Mouse (Mus musculus): ENCODE measurements at regions not wholly inside any gene's neighbourhood (a gene's known extent, or its start where the extent isn't known, plus 50 kb on each side); places are given as distances from the start of the nearest gene placed in this dataset.

DNA sequence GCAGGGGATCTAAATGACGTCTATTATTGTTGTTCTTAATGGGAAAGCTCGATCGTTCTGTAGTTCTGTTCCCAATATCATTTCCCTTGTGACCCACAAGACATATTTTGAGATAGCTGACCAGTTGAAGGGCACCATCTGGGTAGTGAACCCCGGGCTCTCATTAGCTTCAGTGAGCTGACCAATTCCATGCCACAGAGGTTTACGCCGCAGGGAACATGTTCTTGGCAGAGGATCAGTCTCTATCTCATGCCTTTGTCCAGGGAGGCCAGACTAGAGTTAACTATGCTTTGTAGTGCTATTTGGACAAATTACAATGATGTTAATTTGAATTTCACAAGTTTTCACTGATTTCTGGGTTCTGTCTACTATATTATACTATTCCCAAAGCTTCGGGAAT, 117.1 kb downstream of the Tbx4 start:
- ATAC-seq (no peak), DNase-seq (ENCODE audit: low spot score) (no peak)
- no peaks in the 10 kb centered on the region for H3K36me3 ChIP-seq (ENCODE audit: insufficient read depth, low read length)
- no peak overlapping the region for H3K4me2 ChIP-seq (replicated peaks; ENCODE audit: low read depth, low read length)
- no peak overlapping the region for H3K9ac ChIP-seq (replicated peaks; ENCODE audit: low read depth)
- TF ChIP-seq CTCF (IDR thresholded peaks at IDR 0.05): no peak
- TF ChIP-seq EP300 (IDR thresholded peaks at IDR 0.05): no peak
- H3K9me3 ChIP-seq (ENCODE audit: low read length): no peaks in the 10 kb centered on the region
- no peak overlapping the region for H3K27ac ChIP-seq (ENCODE audit: low read length)
- H3K4me1 ChIP-seq (ENCODE audit: insufficient read depth, low read depth, low read length): no peaks in the 10 kb centered on the region
- H3K27me3 ChIP-seq (replicated peaks; ENCODE audit: insufficient read depth, low read length): no peaks in the 10 kb centered on the region
- 74% methylated on average over 7 of the region's 7 CpGs for WGBS
- H3K4me3 ChIP-seq (ENCODE audit: low read depth, low read length): no peak overlapping the region

DNA sequence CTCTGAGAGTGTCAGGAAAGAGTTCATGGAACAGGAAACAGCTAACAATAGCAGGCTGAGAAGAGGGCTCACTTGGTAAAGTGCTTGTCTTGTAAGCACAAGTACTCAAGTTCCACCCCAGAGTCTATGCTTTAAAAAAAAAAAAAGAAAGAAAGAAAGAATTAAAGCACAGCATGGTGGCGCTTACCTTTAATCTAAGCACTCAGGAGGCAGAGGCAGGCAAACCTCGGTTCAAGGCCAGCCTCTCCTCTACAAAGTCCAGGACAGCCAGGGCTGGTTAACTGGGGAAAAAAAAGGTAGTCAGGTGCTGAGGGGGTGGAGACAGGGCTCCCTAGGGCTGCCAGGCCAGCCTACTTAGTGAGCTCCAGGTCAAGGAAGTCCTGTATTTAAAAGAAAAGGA, 119.1 kb downstream of the Tbx4 start:
- Histone ChIP-seq H3K36me3 (ENCODE audit: insufficient read depth, low read length) (no peaks in the 10 kb centered on the region), H3K4me1 (ENCODE audit: insufficient read depth, low read depth, low read length) (no peaks in the 10 kb centered on the region), H3K4me3 (ENCODE audit: low read depth, low read length) (no peak overlapping the region), H3K27ac (ENCODE audit: low read length) (no peak overlapping the region), H3K4me2 (replicated peaks; ENCODE audit: low read depth, low read length) (no peak overlapping the region), H3K9me3 (ENCODE audit: low read length) (no peaks in the 10 kb centered on the region), H3K9ac (replicated peaks; ENCODE audit: low read depth) (no peak overlapping the region), H3K27me3 (replicated peaks; ENCODE audit: insufficient read depth, low read length) (no peaks in the 10 kb centered on the region)
- 61% methylated on average over 2 of the region's 2 CpGs for WGBS
- TF ChIP-seq EP300 (IDR thresholded peaks at IDR 0.05) (no peak), CTCF (IDR thresholded peaks at IDR 0.05) (no peak)
- no peak for DNase-seq (ENCODE audit: low spot score)
- no peak for ATAC-seq

DNA sequence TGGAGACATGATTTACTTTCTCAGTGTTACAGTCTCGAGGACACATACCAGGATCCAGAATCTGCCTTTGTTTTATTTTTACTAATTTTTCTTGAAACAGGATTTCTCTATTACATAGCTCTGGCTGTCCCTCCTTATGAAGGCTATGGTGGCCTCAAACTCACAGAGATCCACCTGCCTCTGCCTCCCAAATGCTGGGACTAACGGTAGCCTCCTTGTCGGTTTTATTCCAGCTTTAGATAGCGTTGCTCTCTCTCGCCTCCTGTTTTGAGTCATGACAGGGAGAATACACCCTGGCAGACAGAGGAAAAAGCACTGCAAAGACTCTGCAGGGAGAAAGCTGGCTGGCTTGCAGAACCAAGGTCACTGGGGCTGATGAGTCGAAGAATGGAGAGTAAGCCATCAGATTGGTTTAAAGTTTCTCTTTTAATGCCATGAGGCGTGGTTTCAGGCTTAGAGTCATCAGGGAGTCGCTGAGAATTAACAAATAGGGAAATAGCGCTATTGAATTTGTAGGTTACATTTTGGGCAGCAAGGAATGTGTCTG, 119.8 kb downstream of the Tbx4 start:
- Histone ChIP-seq H3K4me1 (ENCODE audit: insufficient read depth, low read depth, low read length) (no peaks in the 10 kb centered on the region), H3K36me3 (ENCODE audit: insufficient read depth, low read length) (no peaks in the 10 kb centered on the region), H3K9me3 (ENCODE audit: low read length) (no peaks in the 10 kb centered on the region), H3K9ac (replicated peaks; ENCODE audit: low read depth) (no peak overlapping the region), H3K27me3 (replicated peaks; ENCODE audit: insufficient read depth, low read length) (no peaks in the 10 kb centered on the region), H3K4me2 (replicated peaks; ENCODE audit: low read depth, low read length) (no peak overlapping the region), H3K27ac (ENCODE audit: low read length) (no peak overlapping the region), H3K4me3 (ENCODE audit: low read depth, low read length) (no peak overlapping the region)
- 81% methylated on average over 9 of the region's 9 CpGs for WGBS
- DNase-seq (ENCODE audit: low spot score) (no peak), ATAC-seq (no peak)
- TF ChIP-seq EP300 (IDR thresholded peaks at IDR 0.05) (no peak), CTCF (IDR thresholded peaks at IDR 0.05) (no peak)

DNA sequence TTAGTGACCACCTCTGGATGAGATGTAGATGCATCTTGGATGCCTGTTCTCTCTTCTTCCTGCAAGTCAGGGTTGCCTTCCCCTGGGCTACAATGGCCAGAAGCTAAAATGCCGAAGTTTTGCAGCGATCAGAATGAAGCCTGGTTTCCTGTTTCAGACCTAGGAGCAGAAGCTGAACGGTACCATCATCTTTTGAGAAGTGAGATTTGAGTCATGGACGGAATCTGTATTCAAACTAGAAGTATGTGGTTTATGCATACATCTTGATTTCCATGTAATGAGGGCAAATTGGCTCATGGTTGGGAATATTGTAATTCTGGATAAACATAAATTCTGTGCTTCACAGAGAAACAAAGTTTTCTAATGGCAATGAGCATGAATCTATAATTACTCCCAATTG, 120.6 kb downstream of the Tbx4 start:
- no peak for ATAC-seq
- Histone ChIP-seq H3K4me1 (ENCODE audit: insufficient read depth, low read depth, low read length) (no peaks in the 10 kb centered on the region), H3K4me3 (ENCODE audit: low read depth, low read length) (no peak overlapping the region), H3K27me3 (replicated peaks; ENCODE audit: insufficient read depth, low read length) (no peaks in the 10 kb centered on the region), H3K36me3 (ENCODE audit: insufficient read depth, low read length) (no peaks in the 10 kb centered on the region), H3K9ac (replicated peaks; ENCODE audit: low read depth) (no peak overlapping the region), H3K4me2 (replicated peaks; ENCODE audit: low read depth, low read length) (no peak overlapping the region), H3K9me3 (ENCODE audit: low read length) (no peaks in the 10 kb centered on the region), H3K27ac (ENCODE audit: low read length) (no peak overlapping the region)
- WGBS: 75% methylated on average over 4 of the region's 4 CpGs
- no peak for TF ChIP-seq EP300 (IDR thresholded peaks at IDR 0.05)
- TF ChIP-seq CTCF (IDR thresholded peaks at IDR 0.05): no peak
- no peak for DNase-seq (ENCODE audit: low spot score)
